Comparison of ENCODE assay signal across 8 mouse cellular contexts in genomic region chr9:49341044-49341365, GRCm38 (mm10). TPM values are rescaled to one million over a fixed set of nuclear protein-coding genes. Genes with fewer than 3 reads are reported as not detected.
DNase-seq lines count a peak whose midpoint lies in the region; ATAC-seq lines count a peak whose summit lies in the region.

No protein-coding gene starts in this region.

- H3K9me3 ChIP-seq in hindbrain, embryonic 13.5 days, result no peaks in the 10 kb centered on the region
- no peaks in the 10 kb centered on the region for H3K9me3 ChIP-seq in neural tube, embryonic 14.5 days (ENCODE audit: control insufficient read depth, low read length)

- DNase-seq in thymus, postnatal 14 days, result peak; percentile 12
- DNase-seq in thymus, adult 18-20 months, result no peak
- peak; percentile 74 for DNase-seq in embryo, embryonic 9.5 days (ENCODE audit: extremely low spot score)
- peak; percentile 40 for DNase-seq in liver
- DNase-seq in left cerebral cortex, adult 8-10 months (ENCODE audit: low spot score in 2 of 2), result no peak
- no peak for DNase-seq in spleen, adult 12 weeks (ENCODE audit: low spot score)

- peak overlapping the region; percentile 87 for H3K4me2 ChIP-seq in hindbrain, embryonic 13.5 days
- H3K4me2 ChIP-seq in neural tube, embryonic 14.5 days (ENCODE audit: low read depth, low read length), result peak overlapping the region; percentile 75

- 2% methylated on average over 10 of the region's 10 CpGs for WGBS in hindbrain, embryonic 13.5 days
- 2% methylated on average over 10 of the region's 10 CpGs for WGBS in neural tube, embryonic 14.5 days

- no peak for ATAC-seq in hindbrain, embryonic 13.5 days (ENCODE audit: low FRiP score)
- no peak for ATAC-seq in neural tube, embryonic 14.5 days (ENCODE audit: low read depth)

- H3K4me3 ChIP-seq in hindbrain, embryonic 13.5 days, result peak overlapping the region; percentile 52
- peak overlapping the region; percentile 49 for H3K4me3 ChIP-seq in neural tube, embryonic 14.5 days (ENCODE audit: low read depth, low read length)

- H3K9ac ChIP-seq in hindbrain, embryonic 13.5 days, result peak overlapping the region; percentile 73; the same call in 1 of the 2 replicates
- H3K9ac ChIP-seq in neural tube, embryonic 14.5 days (replicated peaks; ENCODE audit: low read depth, low read length), result no peak overlapping the region

- H3K4me1 ChIP-seq in hindbrain, embryonic 13.5 days (replicated peaks), result peaks cover 28% of the 10 kb centered on the region
- H3K4me1 ChIP-seq in neural tube, embryonic 14.5 days (ENCODE audit: control insufficient read depth, insufficient read depth, low read length), result peaks cover 13% of the 10 kb centered on the region

- peaks cover 73% of the 10 kb centered on the region for H3K27me3 ChIP-seq in hindbrain, embryonic 13.5 days
- peaks cover 20% of the 10 kb centered on the region for H3K27me3 ChIP-seq in neural tube, embryonic 14.5 days (ENCODE audit: control insufficient read depth, insufficient read depth, low read length)

- no peak overlapping the region for H3K27ac ChIP-seq in hindbrain, embryonic 13.5 days
- no peak overlapping the region for H3K27ac ChIP-seq in neural tube, embryonic 14.5 days (ENCODE audit: low read depth, low read length)

- no peaks in the 10 kb centered on the region for H3K36me3 ChIP-seq in hindbrain, embryonic 13.5 days
- no peaks in the 10 kb centered on the region for H3K36me3 ChIP-seq in neural tube, embryonic 14.5 days (ENCODE audit: control insufficient read depth, insufficient read depth, low read length)

RNA-seq across cellular contexts. Expression of gene Drd2, which starts 0.6 kb away (rescaled TPM):
- polyA plus RNA-seq in hindbrain, embryonic 13.5 days (2015; fragmentation: Nextera tagmentation; extraction: Ambion mirVana), result 2.5 and 3.0 TPM in 2 replicates
- 4.1 and 5.7 TPM in 2 replicates for polyA plus RNA-seq in neural tube, embryonic 14.5 days (2014; fragmentation: Nextera tagmentation; extraction: Ambion mirVana)
- 10 to 100 TPM; 41.6 to 52.6 (median 46.6) TPM for total RNA-seq in left cerebral cortex, adult 8-10 months (2022)

Comparison
In these comparisons a context has a peak if more than half of its experiments do, and no peak if none do; other contexts are left out.
1. DNase-seq: peak in thymus, postnatal 14 days (single experiment), embryo, embryonic 9.5 days (single experiment) and liver (single experiment); none in thymus, adult 18-20 months (0 of 2), left cerebral cortex, adult 8-10 months (0 of 2) and spleen, adult 12 weeks (single experiment).